Mouse (Mus musculus): ENCODE measurements around the gene Padi4.

Gene Padi4

GRCm38 (mm10) chr4:140740655-140741054, 33.4 kb downstream of the Padi4 start:
- no peak for DNase-seq (ENCODE audit: low spot score in 2 of 2)

GRCm38 (mm10) chr4:140732871-140733270, 41.2 kb downstream of the Padi4 start:
- DNase-seq (ENCODE audit: low spot score in 2 of 2): no peak

DNA sequence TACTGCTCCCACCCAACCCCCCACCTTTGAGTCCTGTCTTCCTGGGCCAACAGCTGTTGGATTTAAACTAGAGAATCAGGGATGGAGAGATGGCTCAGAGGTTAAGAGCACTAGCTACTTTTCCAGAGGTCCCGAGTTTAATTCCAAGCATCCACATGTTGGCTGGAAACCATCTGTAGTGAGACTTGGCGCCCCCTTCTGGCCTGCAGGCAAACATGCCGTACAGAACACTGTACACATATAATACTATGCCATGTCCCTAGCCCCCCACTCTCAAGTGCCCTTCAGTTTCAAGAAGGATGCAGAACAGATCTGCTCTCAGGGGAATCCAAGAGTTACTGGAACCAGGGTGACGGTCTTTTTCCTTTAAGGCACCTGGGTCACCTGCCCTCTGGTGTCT, 42.4 kb downstream of the Padi4 start:
- no peak for DNase-seq (ENCODE audit: low spot score in 2 of 2)

GRCm38 (mm10) chr4:140726907-140727306, 47.1 kb downstream of the Padi4 start:
- DNase-seq (ENCODE audit: low spot score in 2 of 2): no peak

DNA sequence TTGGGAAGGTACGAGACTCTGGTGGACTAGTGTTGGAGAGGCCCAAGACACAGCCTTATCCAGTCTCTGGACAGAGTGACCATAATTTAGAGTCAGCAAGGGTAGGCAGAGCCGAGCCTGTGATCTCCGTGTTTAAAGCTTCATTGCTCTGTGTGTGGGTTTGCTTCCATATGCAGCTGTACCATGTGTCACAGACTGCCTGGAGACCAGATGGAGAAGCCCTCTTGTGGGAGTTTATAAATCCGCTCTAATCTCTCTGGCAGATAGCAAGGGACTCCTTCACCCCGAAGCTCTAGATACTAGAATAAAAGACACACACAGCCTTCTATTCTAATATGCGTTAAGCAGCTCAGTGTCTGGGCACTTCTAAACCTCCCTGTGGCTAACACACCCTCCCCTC, 49.3 kb downstream of the Padi4 start:
- DNase-seq (ENCODE audit: low spot score in 2 of 2): no peak

DNA sequence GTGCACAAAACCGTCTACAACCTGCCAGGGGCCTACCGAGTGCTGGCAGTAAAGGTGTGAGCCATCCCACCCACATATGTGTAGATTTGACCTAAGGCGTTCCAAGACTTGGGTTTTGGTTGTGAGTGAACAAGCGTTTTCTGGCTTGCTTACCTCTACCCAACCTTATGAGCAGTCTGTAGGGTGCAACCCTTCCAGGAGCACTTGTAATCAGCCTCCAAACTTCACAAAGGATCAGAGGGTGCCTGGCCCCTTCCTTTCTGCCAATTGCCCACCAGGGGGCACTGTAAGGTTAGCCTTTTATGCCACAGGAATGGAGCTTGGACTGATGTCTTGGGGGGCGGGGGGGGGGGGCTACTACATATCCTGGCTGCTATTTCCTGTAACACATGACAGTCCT, 50.2 kb downstream of the Padi4 start:
- peak in 1 of 2 experiments; percentile 64 for DNase-seq (ENCODE audit: low spot score in 2 of 2)

DNA sequence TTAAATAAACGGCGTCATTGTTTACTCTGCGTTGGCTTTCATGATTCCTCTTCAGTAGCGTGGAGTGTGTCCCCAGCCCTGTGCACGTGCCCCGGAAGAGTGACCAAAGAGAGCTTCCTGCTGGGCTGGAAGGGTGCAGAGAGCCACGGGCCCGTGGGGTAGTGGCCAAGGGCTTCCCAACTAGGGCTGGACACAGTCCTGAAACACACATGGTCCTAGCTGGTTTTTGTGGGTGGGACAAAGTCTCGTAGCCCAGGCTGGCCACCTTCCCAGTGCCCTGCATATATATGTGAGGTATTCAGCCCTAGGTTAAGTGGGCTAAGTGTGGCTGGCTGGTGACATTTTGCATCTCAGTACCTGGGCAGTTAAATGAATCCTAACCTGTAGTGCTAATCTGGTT, 50.8 kb downstream of the Padi4 start:
- no peak for DNase-seq (ENCODE audit: low spot score in 2 of 2)

GRCm38 (mm10) chr4:140722710-140723109, 51.3 kb downstream of the Padi4 start:
- DNase-seq (ENCODE audit: low spot score in 2 of 2): no peak

DNA sequence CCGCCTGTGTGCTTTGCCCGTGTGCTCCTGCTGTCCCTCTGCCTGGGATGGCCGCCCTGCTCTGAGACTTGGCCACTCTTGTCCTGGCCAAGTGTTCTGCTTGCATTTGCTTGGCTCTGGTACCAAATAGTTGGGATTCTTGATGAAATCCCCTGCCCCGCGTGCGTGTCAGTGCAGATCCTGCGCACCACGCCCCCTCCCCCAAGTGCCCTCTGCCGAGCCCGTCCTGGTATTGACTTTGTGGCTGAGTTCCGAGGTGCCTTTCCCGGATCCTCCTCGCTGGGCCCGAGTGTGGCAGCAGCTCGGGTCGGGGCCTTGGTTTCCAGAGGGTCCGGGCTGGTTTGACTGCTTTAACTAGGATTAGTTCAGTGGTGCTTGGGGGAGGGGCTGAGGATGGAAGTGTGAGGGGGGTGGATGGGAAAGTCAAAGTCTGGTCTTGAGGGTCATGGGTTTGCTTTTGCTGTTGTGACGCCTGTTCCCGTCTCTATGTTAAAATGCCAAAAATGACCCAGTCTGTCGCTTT, 52.0 kb downstream of the Padi4 start:
- DNase-seq (ENCODE audit: low spot score in 2 of 2): no peak

GRCm38 (mm10) chr4:140720091-140720490, 53.9 kb downstream of the Padi4 start:
- DNase-seq (ENCODE audit: low spot score in 2 of 2): no peak

GRCm38 (mm10) chr4:140718436-140718835, 55.6 kb downstream of the Padi4 start:
- DNase-seq (ENCODE audit: low spot score in 2 of 2): no peak

GRCm38 (mm10) chr4:140716994-140717393, 57.0 kb downstream of the Padi4 start:
- DNase-seq (ENCODE audit: low spot score in 2 of 2): peak; percentile 34 to 45

DNA sequence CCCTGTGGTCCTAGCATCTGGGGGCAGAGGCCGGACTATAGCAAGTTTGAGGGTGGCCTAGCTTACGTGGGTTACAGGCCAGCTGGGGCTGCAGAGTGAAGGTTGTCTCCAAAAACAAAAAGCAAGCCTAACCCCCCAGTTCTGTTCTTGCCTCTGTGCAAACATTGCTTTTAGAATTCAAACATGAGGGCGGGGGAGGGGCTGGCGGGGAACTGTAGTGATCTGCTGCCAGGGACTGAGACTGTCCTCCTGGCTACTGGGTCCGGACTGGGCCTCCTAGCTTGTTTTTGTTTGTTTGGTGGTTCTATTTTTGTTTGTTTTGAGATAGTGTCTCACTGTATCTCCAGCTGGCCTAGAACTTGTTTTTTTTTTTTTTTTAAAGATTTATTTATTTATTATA, 59.5 kb downstream of the Padi4 start:
- DNase-seq (ENCODE audit: low spot score in 2 of 2): no peak

GRCm38 (mm10) chr4:140713480-140714365, 60.3 kb downstream of the Padi4 start:
- DNase-seq (ENCODE audit: low spot score in 2 of 2): peak; percentile 66 to 85

- DNase-seq (ENCODE audit: low spot score in 2 of 2): no peak
Measured at GRCm38 (mm10) chr4:140711360-140711759, 62.7 kb downstream of the Padi4 start.

- no peak for DNase-seq (ENCODE audit: low spot score in 2 of 2)
Measured at GRCm38 (mm10) chr4:140710781-140711180, 63.3 kb downstream of the Padi4 start.

GRCm38 (mm10) chr4:140709617-140710016, 64.4 kb downstream of the Padi4 start:
- no peak for DNase-seq (ENCODE audit: low spot score in 2 of 2)

- no peak for DNase-seq (ENCODE audit: low spot score in 2 of 2)
Measured at GRCm38 (mm10) chr4:140709111-140709510, 64.9 kb downstream of the Padi4 start.

GRCm38 (mm10) chr4:140708297-140708927, 65.6 kb downstream of the Padi4 start:
- no peak for DNase-seq (ENCODE audit: low spot score in 2 of 2)

DNA sequence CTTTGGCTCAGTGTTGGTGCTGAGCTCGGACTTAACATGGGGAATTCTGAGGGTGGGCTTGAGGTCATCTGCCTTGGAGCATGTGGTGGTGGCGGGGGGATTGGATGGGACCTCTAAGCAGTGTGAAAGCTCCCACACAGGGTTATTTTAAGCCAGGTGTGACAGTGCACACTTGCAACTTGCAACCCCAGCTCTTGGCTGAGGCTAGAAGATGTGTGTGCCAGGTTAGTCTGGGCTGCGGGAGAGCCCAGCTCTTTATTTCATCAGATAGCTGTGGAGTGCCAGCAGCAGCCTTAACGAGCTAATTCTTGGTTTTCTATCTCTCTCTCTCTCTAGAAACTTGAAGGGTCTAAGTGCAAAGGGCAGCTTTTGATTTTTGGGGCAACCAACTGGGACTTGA, 66.4 kb downstream of the Padi4 start:
- no peak for DNase-seq (ENCODE audit: low spot score in 2 of 2)

DNA sequence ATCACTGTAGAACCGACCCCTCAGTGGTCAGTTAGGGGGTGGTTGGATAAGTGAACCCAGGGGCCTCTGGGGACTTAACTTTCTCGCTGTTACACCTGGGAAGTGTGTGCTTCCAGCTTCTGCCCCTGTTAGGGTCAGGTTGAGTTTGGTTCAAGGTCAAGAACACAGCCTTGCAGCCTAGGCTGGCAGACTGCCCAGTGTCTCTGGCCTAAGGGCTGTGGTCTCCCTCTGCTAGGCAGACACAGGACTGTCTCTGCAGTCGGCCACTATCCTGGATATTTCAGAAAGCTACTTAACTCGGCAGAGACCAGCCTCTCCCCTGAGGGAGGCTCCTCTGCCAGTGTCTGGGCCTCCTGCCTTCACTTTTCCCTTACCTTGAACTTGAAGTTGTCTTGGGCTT, 69.9 kb downstream of the Padi4 start:
- no peak for DNase-seq (ENCODE audit: low spot score in 2 of 2)

DNA sequence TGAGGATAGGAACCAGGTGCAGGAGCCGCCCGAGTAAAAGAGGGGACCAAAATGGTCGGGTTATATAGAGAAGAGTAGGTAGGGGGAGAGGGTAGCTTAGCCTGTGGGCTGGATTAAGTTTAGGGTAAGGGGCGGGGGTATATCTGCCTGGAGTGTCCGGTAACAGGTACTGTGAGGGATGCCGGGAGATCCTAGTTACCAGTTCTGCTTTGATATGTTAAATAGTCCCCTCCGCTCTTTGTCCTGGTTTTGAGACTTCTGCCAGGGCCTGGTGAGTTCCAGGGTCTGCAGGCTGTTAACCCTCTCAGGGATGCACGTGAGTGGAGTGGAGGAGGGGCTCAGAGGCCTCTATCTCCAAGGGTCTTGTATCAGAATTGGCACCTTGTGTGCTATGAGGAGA, 70.4 kb downstream of the Padi4 start:
- DNase-seq (ENCODE audit: low spot score in 2 of 2): no peak

Data from thymus, postnatal 10 days (tissue).